Mouse (Mus musculus): ENCODE data around the gene Lamc2.
A peak's percentile ranks its signal among the peaks of the same experiment; 100 is the strongest.
"Not testable (repeated sequence)": the region's sequence is repeated elsewhere in the genome, so short reads cannot be mapped to it uniquely, and the experiment has no call there.

Gene Lamc2

GRCm38 (mm10) chr1:153094226-153095076 lies 91.8 kb downstream of the Lamc2 start:
- no peak for DNase-seq

DNA sequence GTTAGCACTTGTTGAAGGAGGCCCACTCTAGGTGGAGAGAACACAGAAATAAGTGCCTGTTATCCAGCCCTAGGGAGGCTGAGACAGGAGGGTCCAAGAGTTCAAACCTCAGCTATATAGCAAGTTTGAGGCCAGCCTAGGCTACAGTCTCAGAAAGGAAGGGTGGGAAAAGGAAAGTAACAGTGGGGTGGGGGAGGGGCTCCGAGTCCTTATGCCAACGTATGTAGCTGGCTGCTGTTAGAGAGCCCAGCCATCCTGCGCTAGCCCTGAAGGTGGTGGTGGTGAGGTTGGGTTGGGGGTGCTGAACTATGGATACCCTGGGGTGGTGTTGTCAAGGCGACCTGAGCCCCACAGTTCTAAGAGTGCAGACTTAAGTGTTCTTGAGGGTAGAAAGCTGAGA lies 92.7 kb downstream of the Lamc2 start:
- DNase-seq, result no peak

DNA sequence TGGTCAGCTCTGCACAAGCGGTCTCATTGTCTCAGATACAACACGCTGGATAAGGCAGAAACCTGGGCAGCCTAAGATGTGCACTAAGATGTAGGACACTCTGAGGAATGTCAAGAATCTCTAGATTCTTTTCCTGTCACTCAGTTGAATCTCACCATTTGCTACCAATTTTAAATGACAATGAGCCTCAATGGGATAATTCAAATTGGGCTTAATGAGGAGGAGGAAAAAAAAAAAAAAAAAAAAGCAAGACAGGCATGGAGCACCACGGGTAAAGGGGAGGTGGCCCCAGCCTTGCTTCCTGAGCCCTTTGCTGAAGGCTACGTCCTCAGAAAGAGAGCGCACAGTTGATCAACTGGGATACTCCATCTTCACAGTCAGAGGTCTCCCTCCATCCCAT lies 93.1 kb downstream of the Lamc2 start:
- DNase-seq, result no peak

GRCm38 (mm10) chr1:153092237-153092975 lies 93.8 kb downstream of the Lamc2 start:
- peak; percentile 80 for DNase-seq

DNA sequence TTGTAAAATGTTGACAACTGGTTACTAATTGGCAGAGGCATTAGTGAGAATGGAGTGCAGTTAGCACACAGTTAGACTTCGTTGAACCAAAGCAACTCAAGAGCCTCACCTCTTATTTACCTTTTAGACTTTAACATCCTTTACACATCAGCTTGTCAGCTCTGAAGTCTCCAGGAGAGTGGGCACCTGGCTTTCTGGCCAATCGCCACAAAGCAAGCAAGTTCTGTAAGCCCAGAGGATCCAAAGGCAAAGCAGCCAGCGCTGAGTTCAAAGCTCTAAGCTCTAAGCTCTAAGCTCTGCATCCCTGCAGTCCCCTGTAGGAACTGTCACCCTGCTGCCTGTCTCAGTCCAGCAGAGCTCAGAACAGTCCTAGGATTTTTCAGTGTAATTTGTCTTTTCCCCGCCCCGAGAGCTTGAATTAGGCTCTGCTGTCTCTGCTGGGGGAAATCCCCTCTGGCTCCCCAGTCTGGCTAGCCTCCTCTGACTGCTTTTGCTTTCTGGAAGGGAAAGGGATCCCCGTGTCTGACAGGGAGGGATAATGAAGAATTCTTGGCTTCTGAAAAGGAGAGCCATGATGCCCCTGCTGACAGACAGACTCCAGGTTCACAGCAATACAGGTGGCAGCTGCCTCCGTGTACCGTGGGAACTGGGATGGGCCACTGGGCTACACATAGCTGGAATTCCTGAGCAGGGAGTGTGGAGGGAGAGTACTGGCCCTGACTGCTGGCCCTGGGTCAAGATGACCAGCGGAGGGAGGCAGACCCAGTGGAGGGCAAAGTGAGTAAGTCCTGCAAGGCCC lies 94.6 kb downstream of the Lamc2 start:
- DNase-seq, result no peak

DNA sequence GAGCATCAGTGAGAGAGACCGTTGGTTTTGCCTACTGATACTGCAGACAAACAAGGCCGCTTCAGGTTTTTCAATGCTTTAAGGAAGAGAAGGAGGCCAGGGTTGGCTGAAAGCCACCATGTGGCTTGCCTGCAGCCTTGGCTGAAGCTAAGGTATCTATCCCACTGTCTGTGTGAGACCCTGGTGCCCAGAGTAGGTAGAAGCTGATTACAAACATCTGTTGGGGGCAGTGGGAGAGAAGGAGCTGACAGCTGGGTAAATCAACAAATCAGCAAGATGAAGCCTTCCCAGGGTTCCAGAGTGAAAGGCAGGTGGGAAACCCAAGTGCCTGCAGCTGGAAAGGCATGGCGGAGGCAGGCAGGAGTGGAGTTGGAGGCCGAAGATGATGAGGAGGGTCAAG lies 95.4 kb downstream of the Lamc2 start:
- no peak for DNase-seq

GRCm38 (mm10) chr1:153090081-153090480 lies 96.2 kb downstream of the Lamc2 start:
- DNase-seq, result no peak

- DNase-seq, result no peak
Observed at GRCm38 (mm10) chr1:153087771-153088170, 98.5 kb downstream of the Lamc2 start.

DNA sequence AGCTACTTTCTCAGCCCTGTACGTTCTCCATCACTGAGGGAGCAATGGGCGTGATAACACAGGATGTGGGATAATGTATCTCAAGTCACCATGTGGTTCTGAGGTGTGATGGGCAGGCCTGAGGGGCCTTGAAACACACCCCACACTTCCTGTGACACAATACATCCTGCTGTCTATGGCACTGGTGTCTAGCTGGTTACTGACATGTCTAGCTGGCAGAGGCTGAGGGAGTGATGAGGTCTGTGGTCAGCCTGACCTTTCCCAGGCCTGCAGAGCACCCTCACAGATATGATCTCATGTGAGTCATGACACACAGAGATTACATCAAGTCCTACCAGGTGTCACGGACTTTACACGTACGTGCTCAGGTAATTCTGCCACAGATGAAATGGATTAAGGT lies 101.0 kb downstream of the Lamc2 start:
- no peak for DNase-seq

- peak; percentile 89 for DNase-seq
Observed at GRCm38 (mm10) chr1:153084191-153084590, 102.1 kb downstream of the Lamc2 start.

DNA sequence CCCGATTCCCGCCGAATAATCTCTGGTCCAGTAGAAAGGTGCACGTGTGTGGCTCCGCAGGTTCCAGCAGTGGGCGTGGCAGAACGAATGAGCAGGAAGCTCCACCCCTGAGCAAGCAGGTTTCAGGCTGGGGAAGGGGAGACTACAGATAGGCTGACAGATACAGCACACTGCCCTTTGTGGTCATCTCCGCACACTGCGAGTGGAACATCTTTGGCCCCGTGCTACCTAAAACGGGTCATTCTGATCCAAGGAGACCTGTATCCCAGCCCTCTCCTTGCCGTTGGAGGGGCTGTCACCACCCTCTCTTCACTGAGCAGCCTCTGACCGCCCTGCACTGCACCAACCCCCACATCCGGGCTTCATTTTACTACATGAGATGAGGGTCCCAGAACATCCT lies 103.0 kb downstream of the Lamc2 start:
- DNase-seq, result not testable (repeated sequence)

GRCm38 (mm10) chr1:153075955-153076354 lies 110.3 kb downstream of the Lamc2 start:
- DNase-seq, result no peak

DNA sequence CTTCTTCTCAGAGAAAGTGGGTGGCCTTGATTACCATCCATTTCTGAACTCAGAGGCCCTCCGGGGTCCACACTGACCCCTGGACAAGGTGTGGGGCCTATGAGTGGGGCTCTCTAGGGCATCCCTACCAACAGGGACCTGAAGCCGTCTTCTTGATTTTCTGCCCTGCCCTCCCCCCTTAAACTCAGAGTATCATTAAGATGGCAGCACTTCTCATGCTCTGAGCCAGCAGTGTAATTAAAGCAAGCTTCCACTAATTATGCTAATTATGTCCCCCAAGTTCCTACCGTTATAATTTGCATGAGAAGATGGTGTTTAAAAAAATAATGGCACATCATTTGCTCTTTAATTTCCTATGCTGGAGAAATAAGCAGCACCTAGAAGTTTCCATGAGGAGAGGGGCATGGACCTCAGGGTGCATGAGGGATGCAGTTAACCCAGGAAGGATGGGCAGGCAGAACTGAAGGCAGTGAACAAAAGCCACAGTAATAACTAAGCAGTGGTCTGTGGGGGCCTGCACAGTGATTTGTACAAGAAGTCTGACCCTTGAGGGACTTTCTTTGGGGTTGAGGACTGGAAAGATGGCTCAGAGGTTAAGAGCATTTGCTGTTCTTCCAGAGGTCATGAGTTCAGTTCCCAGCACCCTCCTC lies 111.0 kb downstream of the Lamc2 start:
- no peak for DNase-seq

DNA sequence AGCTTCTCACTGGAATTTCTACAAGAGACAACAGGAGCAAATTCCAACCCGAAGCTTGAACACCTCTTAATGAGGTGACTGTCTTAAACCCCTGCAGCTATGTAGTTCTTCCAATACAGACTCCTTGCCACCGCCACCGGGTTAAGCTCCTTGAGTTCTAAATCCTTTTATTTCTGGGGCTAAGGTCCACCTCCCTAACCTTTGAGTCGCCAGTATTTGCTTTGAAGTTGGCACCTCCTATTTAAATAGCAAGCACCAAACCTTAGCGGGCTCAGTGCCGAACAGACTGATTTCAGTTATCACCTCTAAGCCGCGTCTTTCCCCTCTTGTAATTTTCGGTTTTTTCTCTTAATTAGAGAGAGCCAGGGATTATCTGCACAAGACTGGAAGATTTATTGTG lies 112.8 kb downstream of the Lamc2 start:
- DNase-seq, result no peak

All from cerebellum, adult 9-11 months (tissue).